Mouse (Mus musculus) intestine, embryonic 14.5 days (tissue): Measurements from ENCODE around the gene Madd. TPM values are rescaled to one million over a fixed set of nuclear protein-coding genes. Genes with fewer than 3 reads are reported as not detected.
"Not testable (repeated sequence)": the region's sequence is repeated elsewhere in the genome, so short reads cannot be mapped to it uniquely, and the experiment has no call there.

ENCODE experiments used
- ATAC-seq: fragments of 200-750 bp; cut with Nextera tagmentation; replicated peaks from 2 replicates; pipeline ENCODE4 v1.8.0; 2017; ENCODE audit warnings: low read depth, moderate number of reproducible peaks, moderate TSS enrichment, moderate library complexity; ENCODE audit not compliant: low FRiP score, low TSS enrichment
- DNase-seq: peaks from one replicate; pipeline ENCODE4 v3.0.0-alpha.2; 2018; ENCODE audit warnings: low spot score
- H3K27ac ChIP-seq: fragments of 300-500 bp; sonication (generic); 2 replicates; pipeline ENCODE4 v1.5.1; 2014; ENCODE audit warnings: low read depth, mild to moderate bottlenecking, control low read depth
- H3K27me3 ChIP-seq: fragments of 300-500 bp; sonication (generic); replicated peaks from 2 replicates; pipeline ENCODE4 v1.6.1; 2014; ENCODE audit warnings: low read length, control low read depth; ENCODE audit not compliant: control insufficient read depth, insufficient read depth
- H3K36me3 ChIP-seq: fragments of 300-500 bp; sonication (generic); 2 replicates; pipeline ENCODE4 v1.6.1; 2014; ENCODE audit warnings: low read length, control low read depth; ENCODE audit not compliant: control insufficient read depth, insufficient read depth
- H3K4me1 ChIP-seq: fragments of 300-500 bp; sonication (generic); replicated peaks from 2 replicates; pipeline ENCODE4 v1.6.1; 2014; ENCODE audit warnings: low read length, control low read depth, mixed read lengths; ENCODE audit not compliant: control insufficient read depth, insufficient read depth
- H3K4me2 ChIP-seq: fragments of 300-500 bp; sonication (generic); 2 replicates; pipeline ENCODE4 v1.6.1; 2014; ENCODE audit warnings: low read length
- H3K4me3 ChIP-seq: fragments of 300-500 bp; sonication (generic); 2 replicates; pipeline ENCODE4 v1.5.1; 2014; ENCODE audit warnings: low read depth, low read length, control low read depth, mixed read lengths
- H3K9ac ChIP-seq: fragments of 300-500 bp; sonication (generic); 2 replicates; pipeline ENCODE4 v1.6.1; 2014; ENCODE audit warnings: mild to moderate bottlenecking, low read length
- H3K9me3 ChIP-seq: fragments of 300-500 bp; sonication (generic); 2 replicates; pipeline ENCODE4 v1.6.1; 2016; ENCODE audit warnings: low read length, control low read depth; ENCODE audit not compliant: control insufficient read depth
- WGBS: fragments of 180-500 bp; shearing (Covaris S2); extraction: QIAGEN DNeasy Blood & Tissue Kit; methylation state at CpG from one replicate; pipeline ENCODE4 v1.1.7; 2014; 5-methylcytosine and 5-hydroxymethylcytosine counted together
- polyA plus RNA-seq: library from polyadenylated mRNA; unstranded; fragments of >200 nt; fragmentation: Nextera tagmentation; extraction: Ambion mirVana; gene quantifications from 2 replicates; pipeline ENCODE4 v1.2.1, GENCODE M21; 2014

Gene Madd
- polyA plus RNA-seq, 1 experiment from 2014 or later, result 8.7 TPM

DNA sequence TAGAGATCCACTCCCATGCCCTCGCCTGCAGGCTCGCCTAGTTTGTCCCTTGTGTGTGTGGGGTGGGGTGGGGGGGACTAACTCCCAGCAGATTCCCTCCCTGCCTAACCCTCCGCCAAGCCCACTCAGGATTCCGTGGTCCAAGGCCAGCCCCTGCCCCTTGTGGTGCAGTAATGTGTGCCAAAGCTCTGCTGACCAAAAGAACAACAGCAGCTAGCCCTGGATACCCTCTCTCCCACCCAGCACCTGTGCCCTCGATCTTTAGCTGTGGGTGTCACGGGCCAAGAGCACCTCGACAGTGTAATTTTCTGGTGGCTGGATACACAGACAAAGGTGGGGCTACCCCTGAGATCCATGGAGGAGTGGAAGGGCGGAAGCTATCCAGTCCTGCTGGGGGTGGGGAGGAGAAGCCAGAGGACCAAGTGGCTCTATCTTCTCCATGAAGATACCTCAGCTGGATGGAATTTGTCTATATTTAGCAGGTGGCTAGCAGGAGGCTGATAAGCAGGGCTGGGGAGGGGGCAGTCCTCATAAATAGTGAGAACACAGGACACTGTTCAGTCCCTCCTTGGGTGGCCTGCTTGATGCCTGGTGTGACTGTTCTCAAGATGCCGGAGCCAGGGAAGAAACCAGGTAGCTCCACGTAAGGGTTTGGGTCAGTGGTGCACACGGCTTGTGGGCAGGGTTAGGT, 65.9 kb downstream of the Madd start, which contains the start of gene Mybpc3:
TSS of gene Mybpc3 (plus strand) at position 560 of the 691 bp plus-strand sequence.
- no peaks in the 10 kb centered on the region; the same call in 1 of the 2 replicates for H3K27me3 ChIP-seq
- H3K4me3 ChIP-seq, result no peak within 1 kb of the TSS
- no peak within 1 kb of the TSS for H3K4me2 ChIP-seq
- H3K9me3 ChIP-seq, result no peaks in the 10 kb centered on the region
- no peaks in the 10 kb centered on the region for H3K36me3 ChIP-seq
- no peak within 1 kb of the TSS for H3K9ac ChIP-seq
- H3K27ac ChIP-seq, result no peak within 1 kb of the TSS
- ATAC-seq (no peak), DNase-seq (no peak)
- 0 out of 2 replicates have a peak, but pooled peaks cover 3% of the 10 kb centered on the region for H3K4me1 ChIP-seq
- 82% methylated on average over 11 of the region's 11 CpGs for WGBS

GRCm38 (mm10) chr2:91116842-91117241, 66.8 kb downstream of the Madd start:
- 86% methylated on average over 5 of the region's 5 CpGs for WGBS
- no peak overlapping the region for H3K4me2 ChIP-seq
- no peak overlapping the region for H3K9ac ChIP-seq
- DNase-seq (no peak), ATAC-seq (no peak)
- H3K4me3 ChIP-seq, result no peak overlapping the region
- H3K27me3 ChIP-seq, result no peaks in the 10 kb centered on the region; the same call in 1 of the 2 replicates
- H3K27ac ChIP-seq, result no peak overlapping the region
- no peaks in the 10 kb centered on the region for H3K36me3 ChIP-seq
- 0 out of 2 replicates have a peak, but pooled peaks cover 3% of the 10 kb centered on the region for H3K4me1 ChIP-seq
- H3K9me3 ChIP-seq, result no peaks in the 10 kb centered on the region

DNA sequence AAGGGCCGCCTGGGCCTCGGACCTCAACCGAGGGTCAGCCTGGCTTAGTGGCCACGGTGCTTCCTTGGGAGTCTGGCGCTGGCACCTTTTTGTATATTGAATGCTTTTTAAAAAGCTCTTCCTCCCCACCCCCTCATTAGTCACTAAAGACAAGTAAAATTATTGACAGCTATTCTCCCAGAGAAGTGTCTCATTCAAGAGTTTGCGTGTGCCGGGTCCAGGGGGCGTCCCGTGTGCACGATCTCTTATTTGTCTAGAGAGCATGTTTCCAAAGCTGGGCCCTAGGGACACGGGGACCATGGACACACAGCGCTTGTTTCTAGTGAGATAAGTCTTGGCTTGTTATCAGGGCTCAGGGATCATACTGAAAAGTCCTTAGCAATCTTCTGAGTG, 68.1 kb downstream of the Madd start:
- Histone ChIP-seq H3K4me2 (peak overlapping the region; percentile 81), H3K4me1 (0 out of 2 replicates have a peak, but pooled peaks cover 3% of the 10 kb centered on the region), H3K9ac (peak overlapping the region; percentile 38), H3K27me3 (no peaks in the 10 kb centered on the region; the same call in 1 of the 2 replicates), H3K4me3 (peak overlapping the region; percentile 35), H3K27ac (no peak overlapping the region), H3K9me3 (no peaks in the 10 kb centered on the region), H3K36me3 (no peaks in the 10 kb centered on the region)
- ATAC-seq (no peak), DNase-seq (peak; percentile 56)
- WGBS, result 34% methylated on average over 12 of the region's 12 CpGs

- 7% methylated on average over 39 of the region's 42 CpGs for WGBS
- H3K27ac ChIP-seq, result no peak overlapping the region
- H3K9me3 ChIP-seq, result no peaks in the 10 kb centered on the region
Observed at GRCm38 (mm10) chr2:91114781-91115577, 68.7 kb downstream of the Madd start.

DNA sequence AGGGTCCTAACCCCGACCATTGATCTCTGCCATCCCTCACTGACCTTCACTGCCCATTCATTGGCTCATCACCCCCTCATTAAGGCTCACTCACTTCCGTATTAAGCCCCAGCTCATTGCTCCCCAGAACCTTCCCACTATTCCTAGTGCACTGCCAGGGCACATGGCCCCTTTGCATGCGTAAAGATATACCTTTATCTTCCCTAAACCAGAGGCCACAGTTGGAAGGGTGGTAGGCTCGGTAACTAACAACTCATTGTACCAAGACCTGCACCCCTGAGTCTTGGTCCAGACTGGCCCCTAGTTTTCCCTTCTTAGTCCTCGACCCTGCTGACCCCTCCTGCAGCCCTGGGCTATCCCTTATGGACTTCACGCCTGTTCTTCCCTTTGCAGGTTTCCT, 69.8 kb downstream of the Madd start:
- no peak for ATAC-seq
- no peaks in the 10 kb centered on the region for H3K9me3 ChIP-seq
- no peak overlapping the region for H3K9ac ChIP-seq
- DNase-seq, result no peak
- H3K27ac ChIP-seq, result no peak overlapping the region
- H3K27me3 ChIP-seq, result no peaks in the 10 kb centered on the region; the same call in 1 of the 2 replicates
- WGBS, result 72% methylated on average over 6 of the region's 6 CpGs
- no peak overlapping the region for H3K4me2 ChIP-seq
- 0 out of 2 replicates have a peak, but pooled peaks cover 3% of the 10 kb centered on the region for H3K4me1 ChIP-seq
- no peaks in the 10 kb centered on the region for H3K36me3 ChIP-seq
- H3K4me3 ChIP-seq, result no peak overlapping the region

More at GRCm38 (mm10) chr2:91114781-91115577, 68.7 kb downstream of the Madd start:
- ATAC-seq (peak; percentile 72), DNase-seq (peak; percentile 99)
- Histone ChIP-seq H3K36me3 (no peaks in the 10 kb centered on the region), H3K27me3 (no peaks in the 10 kb centered on the region; the same call in 1 of the 2 replicates), H3K9ac (peak overlapping the region; percentile 38), H3K4me1 (0 out of 2 replicates have a peak, but pooled peaks cover 3% of the 10 kb centered on the region), H3K4me2 (peak overlapping the region; percentile 81), H3K4me3 (peak overlapping the region; percentile 35)

DNA sequence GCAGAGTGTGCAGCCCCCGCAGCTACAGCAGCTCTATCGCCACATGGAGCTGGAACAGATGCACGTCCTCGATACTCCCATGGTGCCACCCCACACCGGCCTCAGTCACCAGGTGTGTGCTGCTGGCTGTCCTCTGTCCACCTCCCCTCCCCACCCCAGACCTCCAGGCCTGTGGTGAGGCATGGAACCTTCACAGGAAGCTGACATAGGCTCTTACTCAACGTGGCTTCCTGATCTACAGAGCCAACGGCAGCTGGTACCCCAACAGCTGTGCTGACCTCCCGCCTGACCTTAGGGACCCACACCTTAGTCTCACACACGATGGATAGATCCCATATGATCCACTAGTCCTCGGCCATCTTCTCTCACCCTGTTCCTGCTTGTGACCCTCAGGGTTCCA, 70.3 kb downstream of the Madd start:
- no peaks in the 10 kb centered on the region; the same call in 1 of the 2 replicates for H3K27me3 ChIP-seq
- DNase-seq, result no peak
- H3K36me3 ChIP-seq, result no peaks in the 10 kb centered on the region
- no peak overlapping the region for H3K27ac ChIP-seq
- no peak for ATAC-seq
- H3K4me3 ChIP-seq, result no peak overlapping the region
- H3K4me1 ChIP-seq, result 0 out of 2 replicates have a peak, but pooled peaks cover 3% of the 10 kb centered on the region
- no peaks in the 10 kb centered on the region for H3K9me3 ChIP-seq
- 74% methylated on average over 10 of the region's 10 CpGs for WGBS
- no peak overlapping the region for H3K9ac ChIP-seq
- H3K4me2 ChIP-seq, result no peak overlapping the region

DNA sequence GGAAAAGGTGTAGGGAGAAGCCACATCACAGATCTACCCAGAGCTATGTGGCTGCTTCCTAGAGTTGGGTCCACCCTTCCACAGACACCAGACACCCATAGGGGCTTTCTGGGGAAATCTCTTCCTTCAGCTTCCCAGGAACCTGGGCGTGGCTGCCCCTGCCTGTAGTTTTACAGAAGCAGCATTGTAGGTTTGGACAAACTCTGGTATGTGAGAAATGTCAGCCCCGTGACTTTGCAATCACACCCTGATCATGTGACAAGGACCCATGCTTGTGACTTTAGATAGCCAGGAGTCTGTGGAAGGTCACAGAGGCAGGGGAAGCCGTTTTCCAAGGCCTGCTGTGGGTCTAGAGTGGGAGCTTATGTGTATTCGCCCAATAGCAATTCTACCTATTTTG, 71.1 kb downstream of the Madd start:
- Histone ChIP-seq H3K9me3 (no peaks in the 10 kb centered on the region), H3K27me3 (no peaks in the 10 kb centered on the region; the same call in 1 of the 2 replicates), H3K36me3 (no peaks in the 10 kb centered on the region), H3K9ac (no peak overlapping the region), H3K27ac (no peak overlapping the region), H3K4me2 (no peak overlapping the region), H3K4me3 (no peak overlapping the region), H3K4me1 (0 out of 2 replicates have a peak, but pooled peaks cover 3% of the 10 kb centered on the region)
- ATAC-seq (no peak), DNase-seq (no peak)
- WGBS, result 39% methylated on average over 4 of the region's 4 CpGs

- 91% methylated on average over 3 of the region's 3 CpGs for WGBS
- ATAC-seq, DNase-seq, H3K4me2 ChIP-seq, H3K4me1 ChIP-seq, H3K27me3 ChIP-seq, H3K27ac ChIP-seq, H3K36me3 ChIP-seq, H3K9me3 ChIP-seq, H3K9ac ChIP-seq, H3K4me3 ChIP-seq: not testable (repeated sequence)
Observed at GRCm38 (mm10) chr2:91111832-91112231, 71.8 kb downstream of the Madd start.
